Mouse (Mus musculus): ENCODE results near the gene Tlr7.

- TF ChIP-seq CTCF (conservative IDR thresholded peaks at IDR 0.05; ENCODE audit: insufficient read depth, insufficient read length, low read depth, low read length) (no peak), POLR2A (IDR thresholded peaks at IDR 0.05; ENCODE audit: low read depth, low read length) (no peak)
Observed at GRCm38 (mm10) chrX:167380073-167380472, 49.7 kb upstream of the Tlr7 start.
